Mouse (Mus musculus) left cerebral cortex, postnatal 36 days (tissue): Measurements from ENCODE around the gene Oas1c. TPM values are rescaled to one million over a fixed set of nuclear protein-coding genes. Genes with fewer than 3 reads are reported as not detected.
"Not testable (repeated sequence)": the region's sequence is repeated elsewhere in the genome, so short reads cannot be mapped to it uniquely, and the experiment has no call there.

Experiments
- DNase-seq, 2 experiments: peaks; one replicate each; pipeline ENCODE4 v3.0.0; 2021 to 2022; ENCODE audit warnings: low spot score in 2 of 2, mixed read lengths in 1 of 2
- intact Hi-C: fragments of 180-260 bp; cut with DNase I; formaldehyde crosslinking; loops from one replicate; pipeline ENCODE4 v1.15.1; 2025
- total RNA-seq, 2 experiments: library from RNA; stranded (reverse); gene quantifications; 2 replicates each; pipeline ENCODE4 v1.2.3; 2021

Gene Oas1c
- total RNA-seq: 1 to 10 TPM in 1 of 2 experiments, under 1 TPM in 1; 0.91 to 1.9 TPM

DNA sequence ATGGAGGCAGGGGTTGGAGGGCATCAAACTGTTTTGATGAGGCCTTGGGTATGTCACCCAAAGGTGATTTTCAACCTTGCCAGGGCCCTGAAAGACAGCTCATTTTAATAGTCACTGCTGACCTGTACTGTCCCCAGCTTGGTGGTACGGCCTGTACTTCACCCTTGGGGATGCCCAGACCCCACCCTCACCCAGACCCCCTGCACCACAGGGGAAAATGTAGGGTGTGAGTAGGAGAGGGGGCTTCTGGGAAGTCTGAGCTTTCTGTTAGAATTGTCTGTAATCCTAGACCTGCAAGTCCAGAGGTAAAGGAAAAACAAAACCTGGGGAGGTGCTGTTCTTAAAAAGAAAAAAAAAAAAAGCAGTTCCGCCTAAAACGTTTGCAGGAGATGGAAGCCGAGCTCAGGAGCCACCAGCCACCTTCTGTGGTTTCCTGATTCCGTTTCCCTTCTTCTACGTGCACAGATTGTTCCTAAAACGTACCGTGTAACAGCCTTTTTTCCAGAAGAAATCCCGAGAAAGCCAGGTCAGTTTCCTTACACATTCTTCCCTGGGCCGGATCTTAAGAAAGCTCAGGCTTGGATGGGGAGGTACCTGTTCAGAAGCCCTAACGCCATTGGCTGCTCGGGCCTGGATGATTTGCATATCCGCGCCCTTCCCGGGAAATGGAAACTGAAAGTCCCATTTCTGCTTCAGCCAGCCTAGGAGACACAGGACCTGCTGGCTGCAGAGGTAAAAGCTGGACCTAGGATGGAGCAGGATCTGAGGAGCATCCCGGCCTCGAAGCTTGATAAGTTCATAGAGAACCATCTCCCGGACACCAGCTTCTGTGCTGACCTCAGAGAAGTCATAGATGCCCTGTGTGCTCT is at the start of gene Oas1c:
TSS of gene Oas1c (minus strand) at position 564 of the 869 bp plus-strand sequence.
- intact Hi-C loops: no loop called here
- peak; percentile 67 to 75 for DNase-seq

DNA sequence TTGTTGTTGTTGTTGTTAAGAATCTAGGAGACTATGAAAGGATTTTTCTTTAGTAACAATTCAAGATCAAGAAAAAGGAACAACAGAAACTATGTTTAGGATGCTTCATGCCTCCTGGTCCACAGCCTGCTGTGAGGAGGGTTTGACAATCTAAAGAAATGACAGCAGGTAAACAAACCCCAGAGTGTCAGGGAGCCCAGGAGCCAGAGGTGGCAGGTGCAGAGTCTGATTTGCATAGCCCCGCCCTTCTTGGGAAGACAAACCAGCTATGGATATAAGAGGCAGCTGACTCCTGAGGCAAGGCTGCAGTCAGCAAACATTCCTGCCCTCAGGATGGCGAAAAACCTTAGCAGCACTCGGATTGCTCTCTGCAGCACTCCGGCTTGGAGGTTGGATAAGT is 48.8 kb upstream of the Oas1c start, which contains the start of gene Oas1h:
TSS of gene Oas1h (plus strand) at position 301 of the 400 bp plus-strand sequence.
- DNase-seq: no peak
- intact Hi-C loops: no loop called here

DNA sequence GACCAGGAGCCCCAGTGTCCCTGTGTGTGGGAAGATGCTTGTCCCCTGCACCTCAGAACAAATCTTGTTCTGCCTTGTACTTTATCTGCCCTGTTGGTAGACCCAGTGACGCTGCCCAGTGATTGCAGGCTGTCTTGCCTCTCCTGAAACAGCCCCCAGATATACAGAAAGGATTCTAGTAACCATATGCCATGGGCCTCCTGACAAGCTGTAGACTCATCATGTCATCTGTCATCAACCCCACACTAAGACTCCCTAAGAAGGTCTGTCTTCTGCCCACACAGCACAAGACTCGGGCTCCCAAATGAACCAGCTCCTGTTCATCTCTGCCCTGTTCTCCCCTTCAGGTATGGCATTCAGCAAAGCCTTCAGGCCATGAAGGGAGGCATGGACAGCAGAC is 46.9 kb upstream of the Oas1c start:
- no peak for DNase-seq
- intact Hi-C loops: no loop called here

DNA sequence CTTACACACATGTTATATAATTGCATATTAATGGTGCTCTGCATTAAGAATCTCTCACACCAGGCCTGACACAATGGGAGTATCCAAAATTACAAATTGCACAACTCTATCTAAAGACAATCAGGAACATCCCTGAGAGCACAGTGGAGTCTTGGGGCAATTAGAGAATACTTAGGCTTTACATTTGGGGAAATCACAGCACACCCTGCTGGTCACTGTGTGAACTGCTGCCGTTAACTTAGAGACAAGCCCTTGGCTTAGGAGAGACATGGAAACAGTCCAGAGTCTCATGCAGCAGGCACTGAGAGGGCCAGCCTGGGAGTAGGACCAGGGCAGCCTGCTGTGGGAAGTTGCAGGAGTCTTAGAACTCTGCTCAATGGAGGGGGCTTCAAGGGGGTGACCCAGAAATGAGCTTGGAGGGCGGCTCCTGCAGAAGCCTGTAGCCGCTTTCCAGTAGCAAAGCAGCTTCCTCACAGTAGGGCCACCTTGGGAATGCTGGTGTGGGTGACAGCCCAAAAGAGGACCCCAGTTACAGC is 37.4 kb upstream of the Oas1c start:
- DNase-seq: peak in 1 of 2 experiments; percentile 13

DNA sequence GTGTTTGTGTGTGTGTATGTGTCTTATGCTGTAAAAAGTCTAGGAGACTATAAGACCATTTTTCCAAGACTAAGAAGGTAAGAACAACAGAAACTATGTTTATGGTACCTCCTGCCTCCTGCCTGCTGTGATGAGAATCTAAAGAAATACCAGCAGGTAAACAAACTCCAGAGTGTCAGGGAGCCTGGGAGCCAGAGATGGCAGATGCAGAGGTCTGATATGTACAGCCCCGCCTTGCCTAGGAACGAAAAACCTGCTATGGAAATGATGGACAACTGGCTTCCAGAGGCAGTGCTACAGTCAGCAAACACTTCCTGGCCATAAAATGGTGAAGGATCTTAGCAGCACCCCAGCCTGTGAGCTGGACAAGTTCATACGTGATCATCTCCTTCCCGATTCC is 34.8 kb upstream of the Oas1c start, which contains the start of gene Oas1f:
TSS of gene Oas1f (plus strand) at position 301 of the 400 bp plus-strand sequence.
- intact Hi-C loops: no loop called here
- no peak for DNase-seq

More for the DNA sequence above, 37.4 kb upstream of the Oas1c start:
- intact Hi-C loops: no loop called here

DNA sequence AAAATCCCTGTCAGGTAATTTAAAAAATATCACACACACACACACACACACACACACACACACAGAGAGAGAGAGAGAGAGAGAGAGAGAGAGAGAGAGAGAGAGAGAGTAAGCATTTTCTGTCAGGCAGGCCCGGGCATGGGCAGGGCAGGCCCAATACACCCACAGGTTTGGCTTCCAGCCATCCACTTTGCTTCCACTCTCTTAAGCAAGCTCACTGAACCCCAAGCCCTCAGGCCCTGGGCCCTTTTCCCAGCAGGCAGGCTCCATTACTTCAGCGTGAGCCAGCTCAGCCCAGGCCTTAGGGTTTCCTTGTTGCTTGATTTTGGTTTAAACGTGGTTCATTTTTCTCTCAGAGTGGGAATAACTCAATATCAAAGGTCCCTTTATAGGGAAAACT is 32.4 kb upstream of the Oas1c start:
- DNase-seq: no peak
- intact Hi-C loops: loop anchor here (5.0 kb wide), 1 partner anchor 83 kb away; no protein-coding TSS in a partner anchor

DNA sequence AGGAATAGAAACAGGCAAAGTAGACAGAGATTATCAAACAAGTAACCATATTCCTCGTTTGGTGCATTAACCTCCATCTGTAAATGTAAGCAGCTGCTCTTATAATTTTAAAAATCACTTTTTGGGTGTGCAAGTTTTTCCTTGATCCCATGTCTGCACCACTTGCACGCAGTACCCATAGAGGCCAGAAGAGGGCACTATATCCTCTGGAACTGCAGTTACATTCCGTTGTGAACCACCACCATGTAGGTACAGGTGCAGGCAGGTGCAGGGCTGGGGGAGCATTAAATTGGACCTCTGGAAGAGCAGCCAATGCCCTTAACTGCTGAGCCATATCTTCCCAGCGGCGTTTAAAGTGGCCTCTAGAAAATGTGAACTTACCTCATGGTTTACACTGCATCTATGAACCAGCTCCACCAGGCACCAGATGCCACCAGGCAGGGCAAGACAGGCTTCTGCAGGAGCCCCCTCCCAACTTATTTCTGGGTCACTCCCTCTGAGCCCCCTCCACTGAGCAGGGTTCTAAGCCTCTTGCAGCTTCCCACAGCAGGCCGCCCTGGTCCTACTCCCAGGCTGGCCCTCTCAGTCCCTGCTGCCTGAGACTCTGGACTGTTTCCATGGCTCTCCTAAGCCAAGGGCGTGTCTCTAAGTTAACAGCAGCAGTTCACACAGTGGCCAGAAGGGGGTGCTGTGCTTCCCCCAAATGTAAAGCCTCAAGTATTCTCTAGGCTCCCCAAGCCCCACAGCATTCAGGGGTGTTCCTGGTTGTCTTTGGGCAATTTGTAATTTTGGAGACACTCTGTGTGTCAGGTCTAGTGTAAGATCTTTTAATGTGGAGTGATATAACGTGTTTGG is 24.6 kb upstream of the Oas1c start:
- DNase-seq: no peak
- intact Hi-C loops: no loop called here

DNA sequence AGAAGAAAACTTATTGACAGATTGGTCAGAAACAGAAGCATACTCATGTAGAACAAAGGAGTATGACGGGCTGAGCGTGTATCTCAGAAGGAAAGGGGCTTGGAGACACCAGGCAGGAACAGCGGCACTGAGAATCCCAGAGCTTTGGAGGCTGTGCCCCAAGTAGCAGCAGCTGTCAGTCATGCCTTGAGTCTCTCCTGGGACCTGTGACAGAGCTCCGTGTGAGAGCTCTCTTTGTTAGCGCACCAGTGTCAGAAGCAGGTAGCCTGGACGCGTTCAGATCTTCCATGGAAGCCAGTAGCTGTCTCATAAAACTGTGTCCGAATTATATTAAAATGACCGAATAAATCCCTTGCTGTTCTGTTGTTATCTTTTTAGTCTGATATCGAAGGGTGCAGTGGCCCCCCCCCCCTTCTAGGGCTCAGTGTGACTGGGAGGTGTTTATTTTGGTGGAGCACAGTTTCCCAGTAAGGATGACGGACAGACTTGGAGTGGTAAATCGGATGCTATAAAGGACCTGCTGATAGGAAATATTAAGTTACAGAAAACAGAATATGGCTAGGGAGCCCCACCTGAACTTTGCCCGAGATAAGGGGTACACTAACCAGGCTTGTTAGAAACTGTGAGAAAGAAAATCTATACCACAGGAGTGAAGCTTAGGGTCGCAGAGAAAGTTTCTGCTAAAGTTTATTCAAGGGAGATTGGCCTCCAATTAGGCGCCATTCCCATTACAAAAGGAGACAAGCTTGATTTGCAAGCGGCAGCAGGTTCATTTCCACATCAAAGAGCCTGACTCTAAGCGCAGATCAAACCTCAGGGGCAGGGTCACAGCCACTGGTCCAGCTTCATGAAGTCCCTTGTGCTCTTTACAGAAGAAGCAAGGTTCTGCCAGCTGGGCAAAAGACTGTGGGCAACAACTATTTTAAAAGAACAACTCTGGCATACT is 21.3 kb upstream of the Oas1c start:
- DNase-seq: no peak
- intact Hi-C loops: no loop called here

DNA sequence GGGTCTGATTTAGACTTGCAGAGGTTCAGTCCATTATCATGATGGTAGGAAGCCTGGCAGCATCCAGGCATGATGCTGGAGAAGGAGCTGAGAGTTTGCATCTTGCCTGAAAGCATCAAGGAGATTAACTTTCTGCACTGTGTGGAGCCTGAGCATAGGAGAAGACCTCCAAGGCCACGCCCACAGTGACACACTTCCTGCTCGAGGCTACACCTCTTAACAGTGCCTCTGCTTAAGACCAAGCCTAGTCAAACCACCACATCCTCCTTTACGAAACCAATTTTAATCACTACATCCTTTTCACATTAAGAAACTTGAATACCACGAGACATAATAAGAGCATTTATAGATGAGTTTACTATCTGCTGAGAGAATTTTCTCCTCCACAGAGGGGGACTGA is 18.7 kb upstream of the Oas1c start:
- DNase-seq: no peak
- intact Hi-C loops: no loop called here

DNA sequence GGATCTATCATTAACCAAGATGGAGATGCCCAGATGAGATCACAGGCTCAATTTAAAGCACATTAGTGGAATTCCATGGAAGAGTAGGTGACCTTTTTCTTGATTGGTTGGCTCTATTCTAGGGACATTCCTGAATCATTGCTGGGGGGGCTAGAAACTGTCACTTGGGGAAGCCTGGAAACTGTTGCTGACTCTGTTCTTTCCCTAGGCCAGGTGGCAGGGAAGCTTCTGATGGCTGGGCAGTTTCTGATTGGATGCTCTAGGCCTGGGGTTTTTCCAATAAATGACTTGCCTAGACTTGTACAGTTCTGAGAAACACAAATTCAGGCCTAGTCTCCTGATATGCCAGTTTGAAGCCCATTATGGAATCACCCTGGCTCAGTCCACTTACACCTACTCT is 6.7 kb upstream of the Oas1c start:
- no peak for DNase-seq
- intact Hi-C loops: no loop called here

DNA sequence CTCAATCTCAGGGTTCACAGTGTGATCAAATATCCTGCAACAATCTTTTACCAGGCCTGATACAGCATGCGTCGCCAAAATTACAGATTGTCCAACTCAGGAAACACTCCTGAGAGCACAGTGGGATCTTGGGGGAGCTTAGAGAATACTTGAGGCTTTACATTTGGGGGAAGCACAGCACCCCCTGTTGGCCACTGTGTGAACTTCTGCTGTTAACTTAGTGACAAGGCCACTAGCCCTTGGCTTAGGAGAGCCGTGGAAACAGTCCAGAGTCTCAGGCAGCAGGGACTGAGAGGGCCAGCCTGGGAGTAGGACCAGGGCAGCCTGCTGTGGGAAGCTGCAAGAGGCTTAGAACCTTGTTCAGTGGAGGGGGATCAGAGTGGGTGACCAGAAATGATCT is 3.6 kb upstream of the Oas1c start:
- DNase-seq: no peak
- intact Hi-C loops: loop anchor here (2.0 kb wide), 1 partner anchor 117 kb away; no protein-coding TSS in a partner anchor

DNA sequence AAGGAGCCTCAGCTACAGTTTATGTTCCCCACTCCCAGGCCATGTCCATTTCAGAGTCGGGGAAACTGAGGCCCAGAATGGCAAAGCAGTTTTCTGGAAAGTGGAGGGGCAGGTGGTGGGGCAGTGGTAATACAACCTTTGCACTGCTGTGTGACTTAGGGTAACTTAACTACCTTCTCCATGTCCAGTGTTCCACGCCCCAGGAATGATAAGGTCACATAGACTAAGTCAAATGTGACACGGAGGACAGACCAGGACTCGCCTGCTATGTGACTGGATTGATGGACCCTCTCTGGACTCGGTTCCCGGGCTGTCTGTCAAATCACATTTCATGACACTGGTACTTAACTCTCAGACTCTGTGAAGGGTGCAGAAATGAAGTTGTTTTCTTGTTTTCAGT is 709 bp upstream of the Oas1c start:
- no peak for DNase-seq
- intact Hi-C loops: no loop called here

DNA sequence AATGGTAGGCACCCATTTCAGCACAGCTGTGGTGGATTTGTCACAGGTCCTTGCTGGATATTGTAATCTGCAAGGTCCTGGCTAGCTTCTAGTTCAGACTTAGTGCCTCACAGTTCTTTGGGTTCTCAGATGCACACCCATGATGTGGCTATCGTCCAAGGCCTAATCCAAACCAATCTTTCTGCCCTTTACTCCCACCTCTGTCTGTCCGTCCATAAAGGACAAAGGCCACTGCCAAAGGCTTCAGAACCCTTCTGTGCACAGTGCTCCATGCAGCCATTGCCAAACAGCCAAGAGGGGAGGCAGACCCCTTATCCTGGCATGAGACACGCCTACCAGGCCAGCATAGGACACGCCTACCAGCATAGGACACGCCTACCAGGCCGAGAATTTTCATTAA is 3.1 kb downstream of the Oas1c start:
- no peak for DNase-seq
- intact Hi-C loops: no loop called here

DNA sequence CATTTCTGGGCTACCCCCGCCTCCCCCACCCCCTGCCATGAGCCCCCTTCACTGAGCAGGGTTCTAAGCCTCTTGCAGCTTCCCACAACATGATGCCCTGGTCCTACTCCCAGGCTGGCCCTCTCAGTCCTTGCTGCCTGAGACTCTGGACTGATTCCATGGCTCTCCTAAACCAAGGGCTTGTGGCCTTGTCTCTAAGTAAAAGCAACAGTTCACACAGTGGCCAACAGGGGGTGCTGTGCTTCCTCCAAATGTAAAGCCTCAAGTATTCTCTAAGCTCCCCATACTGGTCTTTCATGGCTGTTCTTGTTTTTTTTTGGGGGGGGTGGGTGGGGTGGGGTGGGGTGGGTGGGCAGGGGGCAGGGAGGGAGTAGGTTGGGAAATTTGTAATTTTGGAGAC is 5.9 kb downstream of the Oas1c start:
- intact Hi-C loops: no loop called here
- DNase-seq: peak; percentile 16 to 19

DNA sequence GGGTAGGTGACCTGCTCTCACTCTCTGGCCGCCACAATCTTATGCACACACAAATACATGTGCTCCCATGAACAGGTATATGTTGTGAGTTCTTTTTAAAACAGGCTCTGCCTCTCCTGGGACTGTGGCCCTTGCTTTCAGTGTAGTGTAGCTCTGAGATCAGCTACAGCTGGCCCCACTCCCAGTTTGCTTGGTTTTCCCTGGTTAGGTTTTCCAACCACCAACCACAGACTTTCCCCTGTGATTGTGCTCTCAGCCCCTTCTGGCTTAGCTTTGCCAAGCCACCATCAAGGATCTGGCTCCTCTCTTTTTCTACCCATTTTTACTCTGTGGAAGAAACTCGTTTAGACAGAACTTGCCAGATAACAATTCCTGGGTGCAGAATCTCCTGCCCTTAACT is 8.7 kb downstream of the Oas1c start:
- intact Hi-C loops: no loop called here
- DNase-seq: no peak

DNA sequence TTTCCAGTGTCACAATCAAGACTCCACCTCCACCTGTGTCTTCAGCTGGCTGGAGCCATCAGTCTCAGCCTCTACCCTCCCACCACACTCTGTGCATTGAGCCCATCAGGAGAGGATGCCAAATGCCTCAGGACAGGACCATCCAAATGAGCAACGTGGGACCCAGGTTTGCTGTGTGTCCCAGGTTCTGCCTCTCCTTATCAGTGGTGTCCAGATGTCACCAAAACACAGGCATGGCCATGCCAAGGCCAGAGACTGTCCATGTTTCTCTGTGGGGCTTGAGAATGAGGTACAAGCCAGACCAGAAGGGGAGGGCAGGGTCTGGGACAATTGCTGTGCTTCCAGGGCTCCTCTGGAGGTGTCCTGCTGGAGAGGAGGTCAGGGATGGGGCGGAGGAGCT is 13.4 kb downstream of the Oas1c start:
- not testable (repeated sequence) for DNase-seq
- intact Hi-C loops: loop anchor here (10.0 kb wide), 1 partner anchor 376 kb away; no protein-coding TSS in a partner anchor

DNA sequence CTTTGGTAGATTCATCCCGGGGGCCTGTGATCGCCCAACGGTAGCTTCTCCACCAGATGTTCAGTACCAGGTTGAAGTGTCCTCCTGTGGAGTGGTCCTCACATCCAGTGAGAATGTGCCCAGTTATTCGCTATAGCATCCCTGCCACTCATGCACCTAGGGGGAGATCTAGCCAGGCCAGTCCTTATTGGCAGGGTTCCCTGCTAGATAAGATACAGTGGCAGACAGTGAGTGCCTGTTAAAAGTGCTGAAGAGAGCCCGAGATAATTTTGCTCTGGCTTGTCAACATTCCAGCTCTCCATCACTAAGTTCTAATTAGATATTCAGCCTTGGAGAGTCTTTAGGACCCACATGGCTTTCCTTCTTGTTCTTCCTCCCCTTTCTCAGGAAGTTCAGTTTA is 14.2 kb downstream of the Oas1c start:
- intact Hi-C loops: loop anchor here (10.0 kb wide), 1 partner anchor 377 kb away; no protein-coding TSS in a partner anchor
- not testable (repeated sequence) for DNase-seq

DNA sequence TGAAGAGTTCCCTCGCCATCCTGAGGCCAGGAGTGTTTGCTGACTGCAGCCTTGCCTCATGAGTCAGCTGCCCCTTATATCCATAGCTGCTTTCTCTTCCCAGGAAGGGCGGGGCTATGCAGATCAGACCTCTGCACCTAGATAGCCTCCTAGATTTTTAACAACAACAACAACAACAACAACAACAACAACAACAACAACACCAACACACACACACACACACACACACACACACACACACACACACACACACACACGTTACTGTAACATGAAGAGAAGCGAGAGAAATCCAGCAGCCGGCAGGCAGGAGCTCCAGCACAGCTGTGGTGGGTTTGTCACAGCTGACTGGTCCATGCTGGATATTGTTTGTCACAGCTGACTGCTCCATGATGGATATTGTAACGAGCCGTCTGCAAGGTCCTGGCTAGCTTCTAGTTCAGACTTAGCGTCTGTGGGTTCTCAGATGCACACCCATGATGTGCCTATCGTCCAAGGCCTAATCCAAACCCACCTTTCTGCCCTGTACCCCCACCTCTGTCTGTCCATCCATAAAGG is 16.8 kb downstream of the Oas1c start, which contains the start of gene Oas1e:
TSS of gene Oas1e (minus strand) at position 51 of the 555 bp plus-strand sequence.
- intact Hi-C loops: loop anchor here (10.0 kb wide), 1 partner anchor 379 kb away; no protein-coding TSS in a partner anchor
- DNase-seq: not testable (repeated sequence)
